Mouse (Mus musculus) left cerebral cortex, adult 2 months (tissue): ENCODE results near the gene Fam213b. TPM values are rescaled to one million over a fixed set of nuclear protein-coding genes. Genes with fewer than 3 reads are reported as not detected.
A peak's percentile ranks its signal among the peaks of the same experiment; 100 is the strongest.

Experiments
- DNase-seq, 2 experiments: peaks; one replicate each; pipeline ENCODE4 v3.0.0; 2021 to 2022; ENCODE audit warnings: low spot score in 2 of 2, mixed read lengths in 1 of 2; ENCODE audit errors: extremely low spot score in 1 of 2
- H3K27ac ChIP-seq: fragments of 200-600 bp; 2 replicates; pipeline ENCODE4 v1.8.1; 2022
- H3K4me3 ChIP-seq: fragments of 200-600 bp; 2 replicates; pipeline ENCODE4 v1.8.1; 2022
- CTCF ChIP-seq: fragments of 200-600 bp; IDR thresholded peaks from 2 replicates; pipeline ENCODE4 v1.8.1; 2022; ENCODE audit warnings: antibody characterized with exemption, mild to moderate bottlenecking, moderate library complexity
- intact Hi-C: fragments of 180-260 bp; cut with DNase I; formaldehyde crosslinking; loops from one replicate; pipeline ENCODE4 v1.15.1; 2025
- total RNA-seq, 2 experiments: library from RNA; stranded (reverse); gene quantifications; 2 replicates each; pipeline ENCODE4 v1.2.3; 2021

The Fam213b gene
- total RNA-seq, 2 experiments from 2014 or later: 59.8 to 66.7 TPM

GRCm38 (mm10) chr4:154897676-154898465 lies 1.1 kb downstream of the Fam213b start:
- Histone ChIP-seq H3K27ac (no peak overlapping the region; the same call in 1 of the 2 replicates), H3K4me3 (peak overlapping the region; percentile 63)
- intact Hi-C loops: no loop called here
- TF ChIP-seq CTCF: no peak
- no peak for DNase-seq

- no peak for TF ChIP-seq CTCF
- intact Hi-C loops: no loop called here
- Histone ChIP-seq H3K27ac (no peak overlapping the region), H3K4me3 (no peak overlapping the region)
- no peak for DNase-seq
Observed at GRCm38 (mm10) chr4:154895549-154895948, 3.4 kb downstream of the Fam213b start.

- H3K27ac ChIP-seq: no peak overlapping the region
- no peak for DNase-seq
- no peak for TF ChIP-seq CTCF
- no peak overlapping the region for H3K4me3 ChIP-seq
- intact Hi-C loops: no loop called here
Observed at GRCm38 (mm10) chr4:154890887-154891286, 8.0 kb downstream of the Fam213b start.

GRCm38 (mm10) chr4:154887593-154888250 lies 11.2 kb downstream of the Fam213b start:
- intact Hi-C loops: no loop called here

GRCm38 (mm10) chr4:154886876-154887592 lies 11.9 kb downstream of the Fam213b start:
- no peak for TF ChIP-seq CTCF
- intact Hi-C loops: no loop called here
- no peak for DNase-seq
- Histone ChIP-seq H3K4me3 (no peak overlapping the region), H3K27ac (no peak overlapping the region)

More at GRCm38 (mm10) chr4:154887593-154888250, 11.2 kb downstream of the Fam213b start:
- H3K27ac ChIP-seq: no peak overlapping the region
- no peak for TF ChIP-seq CTCF
- H3K4me3 ChIP-seq: no peak overlapping the region
- DNase-seq: no peak

GRCm38 (mm10) chr4:154885416-154885815 lies 13.5 kb downstream of the Fam213b start:
- no peak for DNase-seq
- Histone ChIP-seq H3K4me3 (no peak overlapping the region), H3K27ac (no peak overlapping the region)
- intact Hi-C loops: no loop called here
- no peak for TF ChIP-seq CTCF

- no peak overlapping the region for H3K27ac ChIP-seq
- TF ChIP-seq CTCF: no peak
- no peak overlapping the region for H3K4me3 ChIP-seq
- DNase-seq: no peak
- intact Hi-C loops: no loop called here
Observed at GRCm38 (mm10) chr4:154882014-154882659, 16.8 kb downstream of the Fam213b start.

GRCm38 (mm10) chr4:154880730-154881129 lies 18.2 kb downstream of the Fam213b start:
- DNase-seq: no peak
- H3K27ac ChIP-seq: no peak overlapping the region
- TF ChIP-seq CTCF: no peak
- intact Hi-C loops: no loop called here
- no peak overlapping the region for H3K4me3 ChIP-seq

GRCm38 (mm10) chr4:154877864-154878548 lies 20.9 kb downstream of the Fam213b start:
- H3K27ac ChIP-seq: peak overlapping the region; percentile 57; the same call in 1 of the 2 replicates
- TF ChIP-seq CTCF: peak; percentile 69

GRCm38 (mm10) chr4:154873186-154873585 lies 25.7 kb downstream of the Fam213b start:
- no peak for TF ChIP-seq CTCF
- Histone ChIP-seq H3K4me3 (no peak overlapping the region), H3K27ac (no peak overlapping the region)
- intact Hi-C loops: no loop called here
- DNase-seq: no peak

More at GRCm38 (mm10) chr4:154877864-154878548, 20.9 kb downstream of the Fam213b start:
- intact Hi-C loops: loop anchor here (1.0 to 5.0 kb wide), 4 partner anchors 29 to 188 kb away; partner anchors contain the start of genes Hes5 and Pank4
- DNase-seq: peak; percentile 90 to 91
- peak overlapping the region; percentile 31 for H3K4me3 ChIP-seq

GRCm38 (mm10) chr4:154871757-154872251 lies 27.1 kb downstream of the Fam213b start:
- intact Hi-C loops: no loop called here
- no peak overlapping the region for H3K4me3 ChIP-seq
- peak; percentile 4; the same call in 1 of the 2 replicates for TF ChIP-seq CTCF
- DNase-seq: no peak
- H3K27ac ChIP-seq: no peak overlapping the region
